Mouse (Mus musculus): Measurements from ENCODE around the gene Nudt21. TPM values are rescaled to one million over a fixed set of nuclear protein-coding genes. Genes with fewer than 3 reads are reported as not detected.

Nudt21 gene
- polyA plus RNA-seq, 1 experiment from 2014 or later = 53.9 TPM

GRCm38 (mm10) chr8:94023916-94024315 lies 12.9 kb downstream of the Nudt21 start:
- ATAC-seq = no peak
- Histone ChIP-seq H3K27ac (ENCODE audit: low read length) (no peak overlapping the region), H3K9me3 (ENCODE audit: low read length) (no peaks in the 10 kb centered on the region), H3K4me2 (replicated peaks; ENCODE audit: low read depth, low read length) (no peak overlapping the region), H3K4me1 (ENCODE audit: insufficient read depth, low read depth, low read length) (no peaks in the 10 kb centered on the region), H3K9ac (replicated peaks; ENCODE audit: low read depth) (no peak overlapping the region), H3K36me3 (ENCODE audit: insufficient read depth, low read length) (peaks cover 18% of the 10 kb centered on the region), H3K27me3 (replicated peaks; ENCODE audit: insufficient read depth, low read length) (no peaks in the 10 kb centered on the region), H3K4me3 (ENCODE audit: low read depth, low read length) (no peak overlapping the region)
- no peak for DNase-seq (ENCODE audit: low spot score)
- no peak for TF ChIP-seq EP300 (IDR thresholded peaks at IDR 0.05)
- no peak for TF ChIP-seq CTCF (IDR thresholded peaks at IDR 0.05)
- 89% methylated on average over 6 of the region's 6 CpGs for WGBS

- Histone ChIP-seq H3K36me3 (ENCODE audit: insufficient read depth, low read length) (no peaks in the 10 kb centered on the region), H3K27me3 (replicated peaks; ENCODE audit: insufficient read depth, low read length) (no peaks in the 10 kb centered on the region), H3K9me3 (ENCODE audit: low read length) (no peaks in the 10 kb centered on the region), H3K4me2 (replicated peaks; ENCODE audit: low read depth, low read length) (peak overlapping the region; percentile 78), H3K9ac (replicated peaks; ENCODE audit: low read depth) (peak overlapping the region; percentile 93), H3K4me3 (ENCODE audit: low read depth, low read length) (peak overlapping the region; percentile 98), H3K4me1 (ENCODE audit: insufficient read depth, low read depth, low read length) (no peaks in the 10 kb centered on the region; the same call in 1 of the 2 replicates), H3K27ac (ENCODE audit: low read length) (no peak overlapping the region)
- DNase-seq (ENCODE audit: low spot score) (no peak), ATAC-seq (no peak)
- TF ChIP-seq CTCF (IDR thresholded peaks at IDR 0.05) = no peak
- 23% methylated on average over 7 of the region's 7 CpGs for WGBS
These were observed 23.7 kb downstream of the Nudt21 start for GRCm38 (mm10) chr8:94013026-94013612.

- no peak for TF ChIP-seq EP300 (IDR thresholded peaks at IDR 0.05)
- peak; percentile 38 for TF ChIP-seq CTCF (IDR thresholded peaks at IDR 0.05)
- Histone ChIP-seq H3K4me2 (replicated peaks; ENCODE audit: low read depth, low read length) (peak within 1 kb of the TSS; percentile 78), H3K9me3 (ENCODE audit: low read length) (no peaks in the 10 kb centered on the region), H3K36me3 (ENCODE audit: insufficient read depth, low read length) (no peaks in the 10 kb centered on the region), H3K4me3 (ENCODE audit: low read depth, low read length) (peak within 1 kb of the TSS; percentile 98), H3K9ac (replicated peaks; ENCODE audit: low read depth) (peak within 1 kb of the TSS; percentile 93), H3K27ac (ENCODE audit: low read length) (peak within 1 kb of the TSS; percentile 95), H3K4me1 (ENCODE audit: insufficient read depth, low read depth, low read length) (no peaks in the 10 kb centered on the region; the same call in 1 of the 2 replicates), H3K27me3 (replicated peaks; ENCODE audit: insufficient read depth, low read length) (no peaks in the 10 kb centered on the region)
- DNase-seq (ENCODE audit: low spot score) (peak; percentile 94), ATAC-seq (peak; percentile 97)
- WGBS = 2% methylated on average over 78 of the region's 130 CpGs
These were observed 24.5 kb downstream of the Nudt21 start, which contains the start of gene Amfr for GRCm38 (mm10) chr8:94012013-94012951. Gene Amfr (minus strand): TSS chr8:94012842.

GRCm38 (mm10) chr8:94011076-94012012 lies 25.5 kb downstream of the Nudt21 start:
- TF ChIP-seq CTCF (IDR thresholded peaks at IDR 0.05) (no peak), EP300 (IDR thresholded peaks at IDR 0.05) (no peak)
- peak overlapping the region; percentile 78 for H3K4me2 ChIP-seq (replicated peaks; ENCODE audit: low read depth, low read length)
- DNase-seq (ENCODE audit: low spot score) (peak; percentile 43), ATAC-seq (no peak)
- H3K36me3 ChIP-seq (ENCODE audit: insufficient read depth, low read length) = no peaks in the 10 kb centered on the region
- WGBS = 2% methylated on average over 47 of the region's 48 CpGs
- no peaks in the 10 kb centered on the region; the same call in 1 of the 2 replicates for H3K4me1 ChIP-seq (ENCODE audit: insufficient read depth, low read depth, low read length)
- no peaks in the 10 kb centered on the region for H3K9me3 ChIP-seq (ENCODE audit: low read length)
- H3K27me3 ChIP-seq (replicated peaks; ENCODE audit: insufficient read depth, low read length) = no peaks in the 10 kb centered on the region
- H3K9ac ChIP-seq (replicated peaks; ENCODE audit: low read depth) = peak overlapping the region; percentile 93
- H3K4me3 ChIP-seq (ENCODE audit: low read depth, low read length) = peak overlapping the region; percentile 98
- H3K27ac ChIP-seq (ENCODE audit: low read length) = peak overlapping the region; percentile 95

GRCm38 (mm10) chr8:94010101-94010705 lies 26.6 kb downstream of the Nudt21 start:
- H3K4me2 ChIP-seq (replicated peaks; ENCODE audit: low read depth, low read length) = no peak overlapping the region
- no peak overlapping the region for H3K27ac ChIP-seq (ENCODE audit: low read length)
- WGBS = 58% methylated on average over 2 of the region's 2 CpGs
- H3K4me1 ChIP-seq (ENCODE audit: insufficient read depth, low read depth, low read length) = no peaks in the 10 kb centered on the region; the same call in 1 of the 2 replicates
- no peak overlapping the region for H3K9ac ChIP-seq (replicated peaks; ENCODE audit: low read depth)
- DNase-seq (ENCODE audit: low spot score) (no peak), ATAC-seq (no peak)
- no peaks in the 10 kb centered on the region for H3K36me3 ChIP-seq (ENCODE audit: insufficient read depth, low read length)
- H3K4me3 ChIP-seq (ENCODE audit: low read depth, low read length) = no peak overlapping the region
- no peaks in the 10 kb centered on the region for H3K27me3 ChIP-seq (replicated peaks; ENCODE audit: insufficient read depth, low read length)
- TF ChIP-seq EP300 (IDR thresholded peaks at IDR 0.05) (no peak), CTCF (IDR thresholded peaks at IDR 0.05) (no peak)
- no peaks in the 10 kb centered on the region for H3K9me3 ChIP-seq (ENCODE audit: low read length)

Measured in lung, postnatal 0 days (tissue).